Mouse (Mus musculus): Measurements from ENCODE around the gene 2900092C05Rik.
A peak's percentile ranks its signal among the peaks of the same experiment; 100 is the strongest.

The 2900092C05Rik gene

DNA sequence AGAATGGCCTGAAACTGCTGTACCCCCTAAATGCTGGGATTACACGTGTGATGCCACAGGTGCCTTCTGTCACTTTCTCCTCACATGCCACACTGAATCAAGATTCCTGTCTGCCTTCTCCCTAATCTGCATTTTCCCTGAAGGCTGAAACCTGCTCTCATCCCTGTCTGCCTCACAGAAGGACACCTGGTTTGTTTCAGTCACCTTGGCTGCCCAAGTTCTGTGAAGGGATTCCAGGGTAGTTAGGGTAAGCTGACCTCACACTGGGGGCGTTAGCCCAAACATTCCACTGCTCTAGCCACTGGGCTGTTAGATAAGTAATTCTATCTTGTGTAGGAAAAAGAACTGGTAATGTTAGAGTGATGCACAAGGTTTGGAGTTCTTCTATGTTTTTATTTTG lies at the start of gene 2900092C05Rik:
Gene 2900092C05Rik, plus strand, starts transcription at position 301 of the 400 bp plus-strand sequence.
- no peak for DNase-seq (ENCODE audit: low read depth)

DNA sequence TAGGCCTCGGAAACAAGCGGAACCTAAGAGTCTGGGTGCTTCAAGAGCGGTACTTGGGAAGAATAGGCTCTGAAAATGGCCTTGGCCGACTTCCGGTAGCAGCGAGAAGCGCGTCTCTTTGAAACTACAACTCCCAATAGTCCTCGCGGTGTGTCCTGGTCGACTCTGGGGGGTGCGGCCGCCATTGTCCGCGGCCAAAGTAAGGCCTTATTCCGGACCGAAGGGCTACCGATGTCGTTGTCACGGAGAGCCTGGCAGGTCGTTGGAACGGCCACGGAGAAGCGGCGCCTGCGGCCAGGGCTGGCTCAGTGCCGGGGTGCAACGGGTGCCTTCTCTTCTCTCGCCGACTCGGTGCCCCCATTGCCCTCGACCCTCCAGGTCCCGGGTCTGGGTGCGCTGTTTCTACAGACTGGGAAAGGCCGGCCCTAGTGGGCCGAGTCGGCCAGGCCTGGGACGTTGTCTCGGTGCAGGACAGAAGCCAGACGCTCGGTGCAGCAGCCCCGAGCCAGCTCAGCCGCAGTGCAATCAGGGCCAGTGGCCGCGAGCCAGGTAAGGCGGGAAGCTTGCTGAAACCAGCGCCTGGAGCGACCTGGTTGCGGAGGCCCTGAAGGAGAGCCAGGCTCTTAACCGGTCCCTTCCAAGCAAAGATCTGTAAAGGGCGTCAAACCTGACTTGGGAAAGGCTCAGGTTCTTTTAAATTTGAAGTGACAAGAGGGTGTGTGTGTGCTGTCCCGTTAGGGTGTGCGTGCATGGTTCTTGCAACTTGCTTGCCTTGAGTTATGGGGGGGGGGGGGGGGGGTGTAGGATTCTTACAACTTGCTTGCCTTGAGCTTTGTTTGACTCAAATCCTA lies 33.9 kb upstream of the 2900092C05Rik start, which contains the start of gene Zfp606:
Gene Zfp606, plus strand, starts transcription at position 136 of the 851 bp plus-strand sequence.
- peak; percentile 78 for DNase-seq (ENCODE audit: low read depth)

DNA sequence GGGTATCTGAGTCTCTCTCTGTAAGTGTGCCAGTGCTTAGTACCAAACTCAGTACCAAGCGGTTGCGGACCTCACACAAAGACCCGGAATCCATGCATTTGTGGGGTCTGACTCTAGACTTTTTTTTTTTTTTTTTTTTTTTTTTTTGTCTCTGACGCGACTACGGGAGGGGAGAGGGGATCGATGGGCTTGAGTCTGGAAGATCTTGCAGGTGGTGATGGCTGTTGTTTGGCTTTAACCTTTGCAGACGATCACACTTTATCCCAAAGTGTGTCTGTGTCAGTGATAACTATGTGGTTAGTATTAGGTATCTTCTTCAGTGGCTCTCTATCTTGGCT lies 33.3 kb upstream of the 2900092C05Rik start:
- DNase-seq (ENCODE audit: low read depth): peak; percentile 6

DNA sequence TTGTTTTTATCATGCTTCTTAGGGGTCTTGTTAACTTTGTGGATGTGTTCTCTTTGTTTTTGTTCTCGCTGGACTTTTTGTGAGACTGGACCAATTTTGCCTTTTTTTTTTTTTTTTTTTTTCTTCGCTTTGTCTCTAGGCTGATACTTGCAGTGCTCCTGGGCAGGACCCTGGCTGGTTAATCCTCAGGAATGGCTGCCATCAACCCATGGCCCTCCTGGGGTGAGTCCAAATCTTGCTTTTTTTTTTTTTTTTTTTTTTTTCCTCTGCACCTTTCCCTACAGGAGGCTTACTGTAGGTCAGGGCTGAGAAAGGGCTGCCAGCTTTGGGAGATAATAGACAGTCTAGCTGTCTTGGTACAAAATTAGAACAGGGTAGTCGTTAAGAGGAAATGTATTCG lies 32.8 kb upstream of the 2900092C05Rik start:
- no peak for DNase-seq (ENCODE audit: low read depth)

GRCm38 (mm10) chr7:12483771-12484170 lies 28.5 kb upstream of the 2900092C05Rik start:
- DNase-seq (ENCODE audit: low read depth): no peak

DNA sequence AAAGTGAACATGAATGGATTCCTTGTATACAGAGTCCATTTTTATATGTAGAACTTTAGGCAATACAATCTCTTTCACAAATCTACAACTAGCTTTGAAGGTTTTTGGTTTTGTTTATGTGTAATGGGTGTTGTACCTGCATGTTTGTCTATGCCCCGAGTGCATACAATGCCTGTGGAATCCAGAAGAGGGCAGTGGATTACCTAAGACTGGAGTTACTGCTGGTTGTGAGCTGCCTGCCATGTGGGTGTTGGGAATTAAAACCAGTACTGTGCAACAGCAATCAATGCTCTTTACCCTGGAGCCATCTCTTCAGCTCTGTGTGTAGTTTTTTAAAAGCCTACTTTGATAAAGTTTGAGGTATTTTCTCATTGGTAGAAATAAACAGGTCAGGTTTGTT lies 26.4 kb upstream of the 2900092C05Rik start:
- no peak for DNase-seq (ENCODE audit: low read depth)

- no peak for DNase-seq (ENCODE audit: low read depth)
Observed at GRCm38 (mm10) chr7:12486691-12487090, 25.6 kb upstream of the 2900092C05Rik start.

GRCm38 (mm10) chr7:12510913-12511312 lies 1.4 kb upstream of the 2900092C05Rik start:
- DNase-seq (ENCODE audit: low read depth): no peak

Measured in c-Kit-positive CD71-positive TER-119-negative erythroid progenitor cells, embryonic 14.5 days (primary cell).